Mouse (Mus musculus) liver, embryonic 14.5 days (tissue): ENCODE results near the gene Plekha4.
"Not testable (repeated sequence)": the region's sequence is repeated elsewhere in the genome, so short reads cannot be mapped to it uniquely, and the experiment has no call there.

Experiments used
- CTCF ChIP-seq: IDR thresholded peaks from 2 replicates; pipeline ENCODE4 v1.5.1; 2016; ENCODE audit warnings: antibody characterized with exemption, low read depth, control low read depth
- EP300 ChIP-seq: IDR thresholded peaks from 2 replicates; pipeline ENCODE4 v1.6.1; 2016; ENCODE audit warnings: antibody characterized with exemption, low read depth

DNA sequence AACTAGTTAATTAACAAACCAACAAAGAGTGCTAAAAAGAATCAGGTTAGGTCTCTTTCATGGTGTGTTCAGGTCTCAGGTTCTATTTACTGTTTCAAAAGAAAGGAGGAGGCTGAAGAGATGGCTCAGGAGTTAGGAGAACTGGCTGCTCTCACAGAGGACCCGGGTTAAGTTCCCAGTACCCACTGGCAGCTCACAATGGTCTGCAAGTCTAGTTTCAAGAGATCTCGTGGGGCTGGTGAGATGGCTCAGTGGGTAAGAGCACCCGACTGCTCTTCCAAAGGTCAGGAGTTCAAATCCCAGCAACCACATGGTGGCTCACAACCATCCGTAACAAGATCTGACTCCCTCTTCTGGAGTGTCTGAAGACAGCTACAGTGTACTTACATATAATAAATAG, 45.8 kb upstream of the Plekha4 start:
- not testable (repeated sequence) for TF ChIP-seq CTCF, EP300
